Mouse (Mus musculus): Measurements from ENCODE around the gene Ccl3.

GRCm38 (mm10) chr11:83603399-83603798, 45.8 kb downstream of the Ccl3 start:
- TF ChIP-seq CTCF (IDR thresholded peaks at IDR 0.05; ENCODE audit: low read depth) = no peak
- no peak for TF ChIP-seq EP300 (optimal IDR thresholded peaks at IDR 0.05)

Measured in stomach, postnatal 0 days (tissue).